Mouse (Mus musculus) liver, adult (tissue): ENCODE results near the gene Gtf2f1.

Experiments
- GATA4 ChIP-seq: IDR thresholded peaks from 2 replicates; pipeline ENCODE4 v1.6.1; 2014; ENCODE audit warnings: mild to moderate bottlenecking, low read length; ENCODE audit not compliant: insufficient replicate concordance

Gtf2f1 gene

DNA sequence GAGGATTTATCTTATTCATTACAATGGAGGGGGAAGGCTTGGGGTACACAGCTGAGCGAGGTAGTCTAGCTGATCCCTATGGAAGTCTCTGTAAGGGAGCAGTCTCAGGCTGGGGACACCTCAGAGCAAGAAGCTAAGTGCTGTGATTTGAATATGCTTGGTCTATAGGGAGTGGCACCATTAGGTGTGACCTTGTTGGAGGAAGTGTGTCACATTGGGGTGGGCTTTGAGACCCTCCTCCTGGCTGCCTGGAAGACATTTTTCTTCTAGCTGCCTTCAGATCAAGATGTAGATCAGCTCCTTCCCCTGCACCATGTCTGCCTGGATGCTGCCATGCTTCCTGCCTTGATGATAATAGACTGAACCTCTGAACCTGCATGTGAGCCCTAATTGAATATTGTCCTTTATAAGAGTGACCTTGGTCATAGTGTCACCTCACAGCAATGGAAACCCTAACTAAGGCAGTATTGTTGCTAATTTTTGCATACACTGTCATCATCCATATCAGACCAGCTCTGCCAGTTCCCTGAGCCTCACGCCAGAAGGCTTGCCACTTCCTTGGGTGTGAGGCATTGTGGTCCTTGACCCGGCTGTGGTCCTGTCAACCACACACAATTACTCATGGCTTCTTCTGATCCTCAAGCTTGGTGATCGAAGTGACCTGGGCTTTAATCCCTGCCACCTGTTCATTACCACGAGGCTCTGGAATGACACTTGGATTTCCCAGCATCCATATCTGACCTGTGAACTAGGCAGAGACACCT is 48.3 kb downstream of the Gtf2f1 start:
- TF ChIP-seq GATA4: no peak

DNA sequence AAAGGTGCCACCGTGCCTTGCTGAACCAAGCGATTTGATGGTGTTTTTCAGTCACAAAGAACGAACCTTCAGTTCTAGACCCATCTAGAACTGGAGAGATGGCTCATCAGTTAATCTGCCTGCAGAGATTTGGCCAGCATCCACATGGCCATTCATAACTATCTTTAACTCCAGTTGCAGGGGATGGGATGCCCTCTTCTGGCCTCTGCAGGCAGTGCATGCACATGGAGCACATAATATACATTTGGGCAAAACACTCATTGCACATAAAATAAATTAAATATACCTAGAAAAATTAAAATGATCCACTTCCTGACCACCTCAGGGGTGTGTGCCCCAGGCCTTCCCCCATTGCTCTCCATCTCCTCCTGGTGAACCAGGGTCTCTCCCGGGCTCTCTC is 49.2 kb downstream of the Gtf2f1 start:
- no peak for TF ChIP-seq GATA4

DNA sequence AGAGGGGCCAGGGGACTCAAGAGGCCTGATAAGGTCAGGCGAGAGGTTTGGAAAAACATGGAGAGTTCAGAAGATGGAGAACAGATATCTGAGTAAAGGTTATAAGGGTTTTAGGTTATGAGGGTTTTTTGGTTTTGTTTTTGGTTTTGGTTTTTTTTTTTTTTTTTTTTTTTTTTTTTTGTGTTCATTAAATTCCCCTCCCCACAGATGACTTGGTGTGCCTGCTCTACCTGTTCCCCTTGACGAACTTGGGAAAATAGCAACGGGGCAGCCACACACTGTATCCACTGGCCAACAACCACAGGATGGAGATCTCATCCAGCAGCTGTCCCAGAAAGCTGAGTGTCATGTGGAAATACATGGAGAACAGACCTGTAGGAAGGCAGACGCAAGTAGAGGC is 52.4 kb downstream of the Gtf2f1 start:
- TF ChIP-seq GATA4: no peak

DNA sequence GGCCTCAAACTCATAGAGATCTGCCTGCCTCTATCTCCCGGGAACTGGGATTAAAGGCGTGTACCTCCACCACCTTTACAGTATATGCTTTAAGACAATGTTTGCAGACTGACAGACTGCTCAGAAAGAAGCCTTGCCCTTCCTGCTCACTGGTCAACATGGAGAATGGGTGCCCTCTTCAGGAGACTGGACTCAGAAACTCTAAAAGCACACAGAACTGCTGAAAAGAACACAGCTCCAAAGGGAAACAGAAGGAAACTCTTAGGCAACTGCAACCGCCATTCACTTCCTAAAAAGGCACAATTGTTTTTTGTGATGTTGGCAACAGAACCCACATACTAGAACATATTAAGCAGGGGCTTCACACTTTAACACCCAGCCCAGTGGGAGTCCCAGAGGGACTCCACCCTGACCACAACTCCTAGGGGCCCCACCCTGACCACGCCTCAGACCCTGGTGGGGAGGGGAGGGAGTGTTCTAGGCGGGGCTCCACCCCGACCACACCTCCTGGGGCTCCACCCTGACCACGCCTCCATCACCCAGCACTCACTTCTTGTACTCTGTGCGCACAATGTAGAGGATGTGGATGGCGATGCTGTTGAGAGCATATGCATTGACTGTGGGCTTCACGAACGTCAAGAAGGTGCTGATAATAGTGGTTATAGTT is 53.2 kb downstream of the Gtf2f1 start:
- no peak for TF ChIP-seq GATA4

DNA sequence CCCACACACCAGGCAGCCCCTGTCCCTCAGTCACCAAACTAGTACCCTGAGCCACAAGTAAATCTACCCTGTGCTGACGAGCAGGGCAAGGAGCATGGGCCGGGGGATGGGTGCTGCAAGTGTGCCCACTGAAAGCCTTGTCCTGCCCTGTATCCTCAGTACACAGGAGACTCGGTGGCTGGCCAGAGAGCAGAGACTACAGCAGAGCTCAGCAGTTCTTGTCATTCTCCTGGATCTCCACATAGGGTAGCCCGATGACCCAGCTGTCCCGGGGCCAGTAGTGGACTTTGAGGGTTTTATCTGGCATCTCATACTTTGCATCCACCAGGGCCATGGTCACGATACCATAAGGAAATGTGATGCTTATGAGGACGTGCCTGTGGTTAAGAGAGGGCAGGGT is 56.2 kb downstream of the Gtf2f1 start:
- no peak for TF ChIP-seq GATA4
